Mouse (Mus musculus): ENCODE measurements around the gene Abcb8.

DNA sequence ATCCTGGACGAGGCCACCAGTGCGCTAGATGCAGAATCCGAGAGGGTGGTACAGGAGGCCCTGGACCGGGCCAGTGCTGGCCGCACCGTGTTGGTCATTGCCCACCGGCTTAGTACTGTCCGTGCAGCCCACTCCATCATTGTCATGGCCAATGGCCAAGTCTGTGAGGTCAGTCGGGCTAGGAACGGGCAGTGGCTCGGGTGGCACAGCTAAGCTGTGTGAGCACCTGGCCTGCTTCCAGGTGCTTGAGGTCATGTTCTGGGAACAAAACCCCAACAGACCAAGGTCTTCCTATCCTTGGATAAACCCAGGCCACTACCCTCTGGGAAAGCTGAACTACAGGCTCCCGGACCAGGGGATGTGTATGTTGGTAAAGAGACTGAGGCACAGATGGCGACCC is 15.2 kb downstream of the Abcb8 start:
- TF ChIP-seq CTCF (IDR thresholded peaks at IDR 0.05; ENCODE audit: low read depth) (no peak), EP300 (IDR thresholded peaks at IDR 0.05; ENCODE audit: low read depth) (no peak)

Measured in liver, embryonic 14.5 days (tissue).